Mouse (Mus musculus) ES-Bruce4 (cell line): ENCODE results near the gene Podxl2. TPM values are rescaled to one million over a fixed set of nuclear protein-coding genes. Genes with fewer than 3 reads are reported as not detected.

ENCODE experiments used
- H3K27ac ChIP-seq: 2 replicates; pipeline ENCODE4 v1.5.1; 2012; ENCODE audit warnings: low read length, inconsistent platforms; ENCODE audit not compliant: insufficient read depth
- H3K27me3 ChIP-seq: 2 replicates; pipeline ENCODE4 v1.6.1; 2012; ENCODE audit warnings: mild to moderate bottlenecking, low read length, inconsistent platforms; ENCODE audit not compliant: control insufficient read depth, poor library complexity, insufficient read depth, severe bottlenecking
- H3K36me3 ChIP-seq: 2 replicates; pipeline ENCODE4 v1.6.1; 2012; ENCODE audit warnings: inconsistent platforms, mild to moderate bottlenecking, low read length, moderate library complexity; ENCODE audit not compliant: control insufficient read depth, poor library complexity, insufficient read depth, severe bottlenecking
- H3K4me1 ChIP-seq: one replicate; pipeline ENCODE4 v1.8.1; 2011; ENCODE audit warnings: low read length; ENCODE audit not compliant: control insufficient read depth, insufficient read depth
- H3K4me3 ChIP-seq: 2 replicates; pipeline ENCODE4 v1.5.1; 2011; ENCODE audit warnings: low read depth, mild to moderate bottlenecking, low read length
- H3K9ac ChIP-seq: 2 replicates; pipeline ENCODE4 v1.6.1; 2012; ENCODE audit warnings: low read depth, mild to moderate bottlenecking, inconsistent platforms; ENCODE audit not compliant: poor library complexity, severe bottlenecking
- H3K9me3 ChIP-seq: replicated peaks from 2 replicates; pipeline ENCODE4 v1.6.1; 2012; ENCODE audit warnings: mild to moderate bottlenecking, low read length, inconsistent platforms; ENCODE audit not compliant: control insufficient read depth, poor library complexity, insufficient read depth, severe bottlenecking
- CTCF ChIP-seq: IDR thresholded peaks from one replicate; pipeline ENCODE4 v1.8.1; 2011; ENCODE audit warnings: low read depth, low read length
- EP300 ChIP-seq: IDR thresholded peaks from 2 replicates; pipeline ENCODE4 v1.6.1; 2011; ENCODE audit warnings: low read depth, low read length; ENCODE audit not compliant: insufficient read depth
- POLR2A ChIP-seq: IDR thresholded peaks from one replicate; pipeline ENCODE4 v1.8.1; 2011; ENCODE audit warnings: low read length; ENCODE audit not compliant: insufficient read depth
- polyA plus RNA-seq: library from polyadenylated mRNA; stranded (reverse); fragments of >200 nt; gene quantifications from 2 replicates; pipeline ENCODE4 v1.2.4, GENCODE M21; 2011; ENCODE audit warnings: low read depth; ENCODE audit not compliant: missing spikeins, insufficient read depth, insufficient read length

Gene Podxl2
- polyA plus RNA-seq, 1 experiment = 1.2 TPM

- H3K36me3 ChIP-seq = no peaks in the 10 kb centered on the region
- peaks cover 5% of the 10 kb centered on the region for H3K4me1 ChIP-seq
- no peaks in the 10 kb centered on the region for H3K9me3 ChIP-seq
- peak; percentile 88 for TF ChIP-seq CTCF
- no peak for TF ChIP-seq POLR2A
- no peak overlapping the region for H3K4me3 ChIP-seq
- no peak overlapping the region for H3K9ac ChIP-seq
- H3K27me3 ChIP-seq = no peaks in the 10 kb centered on the region
- H3K27ac ChIP-seq = no peak overlapping the region
Observed at GRCm38 (mm10) chr6:88831456-88831855, 43.4 kb downstream of the Podxl2 start.

GRCm38 (mm10) chr6:88830112-88830702 is 44.6 kb downstream of the Podxl2 start:
- H3K9ac ChIP-seq = no peak overlapping the region
- H3K4me1 ChIP-seq = peaks cover 4% of the 10 kb centered on the region
- no peak overlapping the region for H3K4me3 ChIP-seq
- no peaks in the 10 kb centered on the region for H3K36me3 ChIP-seq
- H3K27me3 ChIP-seq = no peaks in the 10 kb centered on the region
- no peak overlapping the region for H3K27ac ChIP-seq
- TF ChIP-seq EP300 (no peak), POLR2A (no peak), CTCF (no peak)
- no peaks in the 10 kb centered on the region for H3K9me3 ChIP-seq

GRCm38 (mm10) chr6:88829579-88829978 is 45.3 kb downstream of the Podxl2 start:
- Histone ChIP-seq H3K27ac (no peak overlapping the region), H3K36me3 (no peaks in the 10 kb centered on the region)

GRCm38 (mm10) chr6:88828206-88829009 is 46.4 kb downstream of the Podxl2 start:
- Histone ChIP-seq H3K9me3 (no peaks in the 10 kb centered on the region), H3K36me3 (no peaks in the 10 kb centered on the region), H3K27me3 (no peaks in the 10 kb centered on the region), H3K4me3 (no peak overlapping the region), H3K9ac (no peak overlapping the region), H3K4me1 (no peaks in the 10 kb centered on the region), H3K27ac (no peak overlapping the region)
- no peak for TF ChIP-seq POLR2A
- no peak for TF ChIP-seq EP300
- no peak for TF ChIP-seq CTCF

More at GRCm38 (mm10) chr6:88829579-88829978, 45.3 kb downstream of the Podxl2 start:
- no peak overlapping the region for H3K9ac ChIP-seq
- H3K4me3 ChIP-seq = no peak overlapping the region
- no peaks in the 10 kb centered on the region for H3K4me1 ChIP-seq
- H3K9me3 ChIP-seq = no peaks in the 10 kb centered on the region
- TF ChIP-seq POLR2A (no peak), CTCF (no peak), EP300 (no peak)
- no peaks in the 10 kb centered on the region for H3K27me3 ChIP-seq

GRCm38 (mm10) chr6:88827395-88828205 is 47.2 kb downstream of the Podxl2 start:
- no peak overlapping the region for H3K27ac ChIP-seq
- H3K36me3 ChIP-seq = no peaks in the 10 kb centered on the region
- H3K4me3 ChIP-seq = no peak overlapping the region
- H3K9ac ChIP-seq = no peak overlapping the region
- H3K27me3 ChIP-seq = no peaks in the 10 kb centered on the region
- no peaks in the 10 kb centered on the region for H3K4me1 ChIP-seq
- no peaks in the 10 kb centered on the region for H3K9me3 ChIP-seq
- no peak for TF ChIP-seq POLR2A
- no peak for TF ChIP-seq CTCF
- TF ChIP-seq EP300 = no peak

- Histone ChIP-seq H3K9ac (no peak overlapping the region), H3K9me3 (no peaks in the 10 kb centered on the region), H3K4me1 (no peaks in the 10 kb centered on the region), H3K36me3 (no peaks in the 10 kb centered on the region), H3K27me3 (no peaks in the 10 kb centered on the region), H3K27ac (no peak overlapping the region), H3K4me3 (no peak overlapping the region)
- TF ChIP-seq POLR2A (no peak), CTCF (no peak), EP300 (no peak)
Observed at GRCm38 (mm10) chr6:88826965-88827364, 47.9 kb downstream of the Podxl2 start.
